Mouse (Mus musculus): ENCODE measurements around the gene Lekr1. TPM values are rescaled to one million over a fixed set of nuclear protein-coding genes. Genes with fewer than 3 reads are reported as not detected.

Lekr1 gene
- polyA plus RNA-seq, 1 experiment from 2014 or later, result 7.8 TPM

DNA sequence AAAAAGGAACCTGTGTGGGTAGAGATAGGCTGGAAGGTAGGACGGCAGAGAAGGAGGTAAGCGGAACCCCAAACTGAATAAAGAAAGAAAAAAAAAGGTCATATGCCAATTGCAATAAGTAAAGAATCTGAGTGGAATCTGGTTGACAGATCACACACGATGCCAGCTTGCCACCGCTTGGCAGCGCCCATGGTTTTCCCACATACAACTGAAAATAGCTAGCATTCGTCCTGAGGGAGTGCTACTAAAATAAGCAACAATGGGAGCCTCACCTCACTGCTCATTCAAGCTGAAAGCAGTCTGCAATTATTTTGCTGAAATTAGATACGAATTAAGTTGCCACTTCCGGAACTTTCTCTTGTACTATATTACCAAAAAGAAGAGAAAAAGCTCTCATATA lies 202.9 kb downstream of the Lekr1 start:
- Histone ChIP-seq H3K4me3 (no peak overlapping the region), H3K9ac (no peak overlapping the region), H3K4me1 (peaks cover 14% of the 10 kb centered on the region), H3K36me3 (no peaks in the 10 kb centered on the region), H3K27me3 (peaks cover 9% of the 10 kb centered on the region), H3K9me3 (no peaks in the 10 kb centered on the region), H3K4me2 (replicated peaks) (no peak overlapping the region), H3K27ac (no peak overlapping the region)
- ATAC-seq (ENCODE audit: low FRiP score, low read depth), result no peak
- WGBS, result 89% methylated on average over 8 of the region's 8 CpGs

- H3K9ac ChIP-seq, result no peak overlapping the region
- no peak overlapping the region for H3K4me2 ChIP-seq (replicated peaks)
- peaks cover 14% of the 10 kb centered on the region for H3K4me1 ChIP-seq
- H3K27me3 ChIP-seq, result peaks cover 3% of the 10 kb centered on the region; the same call in 1 of the 2 replicates
- no peak for ATAC-seq (ENCODE audit: low FRiP score, low read depth)
- no peak overlapping the region for H3K4me3 ChIP-seq
- H3K9me3 ChIP-seq, result no peaks in the 10 kb centered on the region
- H3K36me3 ChIP-seq, result no peaks in the 10 kb centered on the region
- WGBS, result 74% methylated on average over 6 of the region's 6 CpGs
- H3K27ac ChIP-seq, result no peak overlapping the region
Observed at GRCm38 (mm10) chr3:65869724-65870123, 203.7 kb downstream of the Lekr1 start.

GRCm38 (mm10) chr3:65871188-65871603 lies 205.2 kb downstream of the Lekr1 start:
- H3K4me2 ChIP-seq (replicated peaks), result peak overlapping the region; percentile 46
- ATAC-seq (ENCODE audit: low FRiP score, low read depth), result peak; percentile 64; the same call in 1 of the 2 replicates
- H3K9ac ChIP-seq, result peak overlapping the region; percentile 59
- H3K4me3 ChIP-seq, result no peak overlapping the region
- H3K4me1 ChIP-seq, result peaks cover 14% of the 10 kb centered on the region
- no peaks in the 10 kb centered on the region for H3K36me3 ChIP-seq
- 8% methylated on average over 12 of the region's 12 CpGs for whole genome bisulfite sequencing
- H3K9me3 ChIP-seq, result no peaks in the 10 kb centered on the region
- peak overlapping the region; percentile 48 for H3K27ac ChIP-seq
- H3K27me3 ChIP-seq, result no peaks in the 10 kb centered on the region

DNA sequence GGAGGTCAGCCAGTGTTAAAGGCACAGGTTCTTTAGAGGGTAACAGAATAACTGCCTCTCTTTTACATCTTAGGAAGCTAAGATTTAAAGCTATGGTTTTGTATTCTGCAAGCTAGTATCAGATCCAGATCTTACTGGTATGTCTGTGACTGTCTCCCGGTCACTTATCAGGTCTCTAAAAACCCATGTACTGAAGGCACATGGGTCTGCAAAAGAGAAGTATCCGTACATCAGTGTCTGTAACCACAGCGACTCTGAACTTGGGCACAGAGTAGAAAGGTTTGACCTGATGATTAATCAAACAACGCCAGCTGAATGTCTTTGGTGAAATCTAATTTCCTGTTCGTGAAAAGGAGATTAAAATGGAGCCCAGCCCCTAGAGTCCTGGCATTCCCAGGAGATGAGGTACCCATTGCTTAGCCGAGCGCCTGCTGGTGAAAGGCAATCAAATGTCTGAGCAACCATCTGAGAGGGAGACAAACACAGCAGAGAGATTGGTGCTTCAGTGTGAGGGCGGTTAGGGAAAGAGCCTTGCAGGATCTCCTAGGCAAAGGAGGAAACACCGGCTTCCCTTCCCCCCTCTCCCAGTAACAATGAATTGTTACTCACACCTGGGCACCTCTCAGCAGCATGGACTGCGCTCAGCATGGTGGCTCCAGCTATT lies 205.7 kb downstream of the Lekr1 start:
- H3K9ac ChIP-seq, result peak overlapping the region; percentile 59; the same call in 1 of the 2 replicates
- H3K9me3 ChIP-seq, result no peaks in the 10 kb centered on the region
- no peak overlapping the region for H3K27ac ChIP-seq
- no peaks in the 10 kb centered on the region for H3K36me3 ChIP-seq
- peaks cover 14% of the 10 kb centered on the region for H3K4me1 ChIP-seq
- no peaks in the 10 kb centered on the region for H3K27me3 ChIP-seq
- peak overlapping the region; percentile 46; the same call in 1 of the 2 replicates for H3K4me2 ChIP-seq (replicated peaks)
- 39% methylated on average over 10 of the region's 10 CpGs for WGBS
- H3K4me3 ChIP-seq, result no peak overlapping the region
- 0 out of 2 replicates have a peak, but pooled peaks have one; percentile 13 for ATAC-seq (ENCODE audit: low FRiP score, low read depth)

- Histone ChIP-seq H3K4me3 (no peak overlapping the region), H3K9me3 (no peaks in the 10 kb centered on the region), H3K27ac (no peak overlapping the region), H3K4me1 (peaks cover 14% of the 10 kb centered on the region), H3K27me3 (no peaks in the 10 kb centered on the region), H3K9ac (no peak overlapping the region), H3K36me3 (no peaks in the 10 kb centered on the region), H3K4me2 (replicated peaks) (no peak overlapping the region)
- ATAC-seq (ENCODE audit: low FRiP score, low read depth), result no peak
- 77% methylated on average over 13 of the region's 13 CpGs for WGBS
Observed at GRCm38 (mm10) chr3:65873093-65873830, 207.2 kb downstream of the Lekr1 start.

Small RNA genes within 50 kb of the gene (microRNA-seq; reads per million reads assigned to microRNA genes)
- gene Mir8120, result not detected

Other genes starting within 250 kb of the Lekr1 start
- 33.4 and 35.3 TPM in 2 replicates for gene Tiparp, start 137.8 kb upstream of the Lekr1 start, polyA plus RNA-seq (2015; fragmentation: Nextera tagmentation; extraction: Ambion mirVana)

Data from limb, embryonic 13.5 days (tissue).